Mouse (Mus musculus) liver, adult 2 months (tissue): ENCODE measurements around the gene Nhp2.
"Not testable (repeated sequence)": the region's sequence is repeated elsewhere in the genome, so short reads cannot be mapped to it uniquely, and the experiment has no call there.

Experiments
- CTCF ChIP-seq: fragments of 200-500 bp; IDR thresholded peaks from 2 replicates; pipeline ENCODE4 v1.5.1; 2011; ENCODE audit warnings: low read depth, low read length, control low read depth
- POLR2A ChIP-seq: fragments of 200-500 bp; IDR thresholded peaks from 2 replicates; pipeline ENCODE4 v1.6.1; 2011; ENCODE audit warnings: low read length, control low read depth; ENCODE audit not compliant: insufficient read depth; ENCODE audit errors: extremely low read depth

- TF ChIP-seq POLR2A, CTCF: not testable (repeated sequence)
Observed at GRCm38 (mm10) chr11:51633200-51633599, 13.7 kb downstream of the Nhp2 start.
